ENCODE assay signal across 24 mouse cellular contexts in genomic region chr4:132363487-132363886, GRCm38 (mm10). TPM values are rescaled to one million over a fixed set of nuclear protein-coding genes. Genes with fewer than 3 reads are reported as not detected.
DNase-seq lines count a peak whose midpoint lies in the region; ATAC-seq lines count a peak whose summit lies in the region.
"Had no signal": no experiment of that assay in that cellular context is flagged by ENCODE, and none has a peak within 500 bp of the region (broad histone marks: within the 10 kb centered on the region; RNA-seq: fewer than 3 reads in every experiment).

No protein-coding gene starts in this region.

- no peak overlapping the region for H3K27ac ChIP-seq in midbrain, embryonic 11.5 days (ENCODE audit: low read depth, low read length)
- no peak overlapping the region for H3K27ac ChIP-seq in midbrain, embryonic 16.5 days (ENCODE audit: low read length)
- H3K27ac ChIP-seq in forebrain, embryonic 14.5 days (ENCODE audit: low read depth, low read length): no peak overlapping the region
- H3K27ac ChIP-seq: forebrain, embryonic 10.5 days; forebrain, embryonic 13.5 days; heart, embryonic 15.5 days; hindbrain, embryonic 10.5 days; hindbrain, embryonic 13.5 days had no signal

- H3K9ac ChIP-seq in midbrain, embryonic 11.5 days (ENCODE audit: low read length): no peak overlapping the region
- no peak overlapping the region for H3K9ac ChIP-seq in midbrain, embryonic 16.5 days (ENCODE audit: low read depth, low read length)
- H3K9ac ChIP-seq in forebrain, embryonic 14.5 days (ENCODE audit: low read length): no peak overlapping the region
- H3K9ac ChIP-seq: forebrain, embryonic 13.5 days; forebrain, postnatal 0 days; heart, embryonic 12.5 days; heart, embryonic 15.5 days; hindbrain, embryonic 13.5 days had no signal

- no peak overlapping the region for H3K4me2 ChIP-seq in midbrain, embryonic 11.5 days
- no peak overlapping the region for H3K4me2 ChIP-seq in midbrain, embryonic 16.5 days (ENCODE audit: low read length)
- H3K4me2 ChIP-seq in forebrain, embryonic 14.5 days (ENCODE audit: low read length): no peak overlapping the region
- H3K4me2 ChIP-seq: forebrain, embryonic 13.5 days; heart, embryonic 12.5 days; heart, embryonic 15.5 days; hindbrain, embryonic 13.5 days had no signal

- DNase-seq in midbrain, embryonic 11.5 days (ENCODE audit: low spot score, missing footprints): peak; percentile 69
- peak; percentile 65 for DNase-seq in induced T-regulatory cell, adult 2 months (ENCODE audit: low read depth)
- no peak for DNase-seq in right cerebral cortex, postnatal 10 days (ENCODE audit: low spot score in 2 of 2)
- no peak for DNase-seq in forebrain, embryonic 14.5 days (ENCODE audit: low spot score)
- no peak for DNase-seq in urinary bladder, postnatal 36 days (ENCODE audit: low spot score in 2 of 2)
- DNase-seq: adrenal gland, postnatal 10 days; adrenal gland, postnatal 36 days; cerebellum, adult 18-20 months; cerebellum, adult 9-10 months; cerebellum, postnatal 14 days; forebrain, postnatal 0 days; gastrocnemius, postnatal 36 days; heart, postnatal 10 days; heart, postnatal 36 days had no signal

- no peaks in the 10 kb centered on the region for H3K9me3 ChIP-seq in midbrain, embryonic 11.5 days (ENCODE audit: control insufficient read depth, low read length)
- no peaks in the 10 kb centered on the region for H3K9me3 ChIP-seq in midbrain, embryonic 16.5 days (replicated peaks; ENCODE audit: control insufficient read depth, low read length, poor library complexity, severe bottlenecking)
- H3K9me3 ChIP-seq in forebrain, embryonic 14.5 days (replicated peaks; ENCODE audit: control insufficient read depth, low read length): no peaks in the 10 kb centered on the region
- H3K9me3 ChIP-seq: forebrain, embryonic 10.5 days; forebrain, embryonic 13.5 days; heart, embryonic 12.5 days; heart, embryonic 15.5 days; hindbrain, embryonic 10.5 days; hindbrain, embryonic 13.5 days had no signal

- H3K27me3 ChIP-seq in midbrain, embryonic 11.5 days (ENCODE audit: control insufficient read depth, insufficient read depth, low read length): no peaks in the 10 kb centered on the region
- no peaks in the 10 kb centered on the region for H3K27me3 ChIP-seq in midbrain, embryonic 16.5 days (ENCODE audit: control insufficient read depth, insufficient read depth, low read depth, low read length)
- H3K27me3 ChIP-seq in forebrain, embryonic 14.5 days (replicated peaks; ENCODE audit: control insufficient read depth, insufficient read depth, low read length): no peaks in the 10 kb centered on the region
- H3K27me3 ChIP-seq: forebrain, embryonic 13.5 days; heart, embryonic 12.5 days; heart, embryonic 15.5 days; hindbrain, embryonic 13.5 days had no signal

- ATAC-seq in midbrain, embryonic 11.5 days (ENCODE audit: low FRiP score): no peak
- no peak for ATAC-seq in midbrain, embryonic 16.5 days
- ATAC-seq in CD4-positive, CD25-positive, alpha-beta regulatory T cell, adult 4 months: peak; percentile 92
- no peak for ATAC-seq in forebrain, embryonic 14.5 days
- ATAC-seq: forebrain, embryonic 13.5 days; forebrain, postnatal 0 days; hindbrain, embryonic 16.5 days; intestine, postnatal 0 days had no signal

- 96% methylated on average over 11 of the region's 11 CpGs for WGBS in midbrain, embryonic 11.5 days
- WGBS in midbrain, embryonic 16.5 days: 97% methylated on average over 11 of the region's 11 CpGs
- 98% methylated on average over 11 of the region's 11 CpGs for WGBS in forebrain, embryonic 14.5 days

- no peaks in the 10 kb centered on the region for H3K4me1 ChIP-seq in midbrain, embryonic 11.5 days (ENCODE audit: control insufficient read depth, insufficient read depth, low read length)
- H3K4me1 ChIP-seq in midbrain, embryonic 16.5 days (ENCODE audit: control insufficient read depth, insufficient read depth, low read length): no peaks in the 10 kb centered on the region
- H3K4me1 ChIP-seq in forebrain, embryonic 14.5 days (ENCODE audit: control insufficient read depth, insufficient read depth, low read length): no peaks in the 10 kb centered on the region
- H3K4me1 ChIP-seq: forebrain, embryonic 10.5 days; forebrain, embryonic 13.5 days; hindbrain, embryonic 10.5 days; hindbrain, embryonic 13.5 days had no signal

- no peak overlapping the region for H3K4me3 ChIP-seq in midbrain, embryonic 11.5 days (ENCODE audit: low read depth, low read length)
- no peak overlapping the region for H3K4me3 ChIP-seq in midbrain, embryonic 16.5 days (ENCODE audit: low read depth, low read length)
- no peak overlapping the region for H3K4me3 ChIP-seq in forebrain, embryonic 14.5 days (ENCODE audit: low read depth, low read length)
- H3K4me3 ChIP-seq: forebrain, embryonic 10.5 days; forebrain, embryonic 13.5 days; heart, embryonic 12.5 days; heart, embryonic 15.5 days; hindbrain, embryonic 10.5 days; hindbrain, embryonic 13.5 days had no signal

- peaks cover 17% of the 10 kb centered on the region for H3K36me3 ChIP-seq in midbrain, embryonic 11.5 days (ENCODE audit: control insufficient read depth, insufficient read depth, low read length)
- H3K36me3 ChIP-seq in midbrain, embryonic 16.5 days (ENCODE audit: control insufficient read depth, insufficient read depth, low read length): peaks cover 3% of the 10 kb centered on the region; the same call in 1 of the 2 replicates
- H3K36me3 ChIP-seq in forebrain, embryonic 14.5 days (ENCODE audit: control insufficient read depth, insufficient read depth, low read length): peaks cover 86% of the 10 kb centered on the region

RNA-seq across cellular contexts. Expression of gene Rcc1, which starts 10.1 kb away (rescaled TPM):
- polyA plus RNA-seq in midbrain, embryonic 11.5 days (2014; fragmentation: Nextera tagmentation; extraction: Ambion mirVana): 62.1 and 70.3 TPM in 2 replicates
- 29.8 and 30.8 TPM in 2 replicates for polyA plus RNA-seq in midbrain, embryonic 16.5 days (2015; fragmentation: Nextera tagmentation; extraction: Ambion mirVana)
- 10 to 100 TPM; 11.7 to 23.9 TPM for polyA plus RNA-seq in CD4-positive, CD25-positive, alpha-beta regulatory T cell, adult 4 months (2017; shearing (Covaris generic))
- 42.2 and 42.4 TPM in 2 replicates for polyA plus RNA-seq in forebrain, embryonic 14.5 days (2014; fragmentation: Nextera tagmentation; extraction: Ambion mirVana)

RNA-seq across cellular contexts. Expression of gene Trnau1ap, which starts 34.1 kb away (rescaled TPM):
- polyA plus RNA-seq in midbrain, embryonic 11.5 days (2014; fragmentation: Nextera tagmentation; extraction: Ambion mirVana): 78.0 and 83.3 TPM in 2 replicates
- 76.3 and 76.6 TPM in 2 replicates for polyA plus RNA-seq in midbrain, embryonic 16.5 days (2015; fragmentation: Nextera tagmentation; extraction: Ambion mirVana)
- 10 to 100 TPM; 40.7 to 48.9 TPM for polyA plus RNA-seq in CD4-positive, CD25-positive, alpha-beta regulatory T cell, adult 4 months (2017; shearing (Covaris generic))
- polyA plus RNA-seq in forebrain, embryonic 14.5 days (2014; fragmentation: Nextera tagmentation; extraction: Ambion mirVana): 87.3 and 97.9 TPM in 2 replicates

RNA-seq across cellular contexts. Expression of gene Phactr4, which starts 58.8 kb away (rescaled TPM):
- 22.2 and 22.4 TPM in 2 replicates for polyA plus RNA-seq in midbrain, embryonic 11.5 days (2014; fragmentation: Nextera tagmentation; extraction: Ambion mirVana)
- 7.1 and 8.3 TPM in 2 replicates for polyA plus RNA-seq in midbrain, embryonic 16.5 days (2015; fragmentation: Nextera tagmentation; extraction: Ambion mirVana)
- polyA plus RNA-seq in CD4-positive, CD25-positive, alpha-beta regulatory T cell, adult 4 months (2017; shearing (Covaris generic)): 1 to 10 TPM; 5.6 to 6.0 TPM
- 11.8 and 12.0 TPM in 2 replicates for polyA plus RNA-seq in forebrain, embryonic 14.5 days (2014; fragmentation: Nextera tagmentation; extraction: Ambion mirVana)

Comparison
In these comparisons a context has a peak if more than half of its experiments do, and no peak if none do; other contexts are left out.
1. DNase-seq: peak in midbrain, embryonic 11.5 days (single experiment) and induced T-regulatory cell, adult 2 months (single experiment); none in right cerebral cortex, postnatal 10 days (0 of 2), forebrain, embryonic 14.5 days (single experiment) and urinary bladder, postnatal 36 days (0 of 2).